Mouse (Mus musculus): ENCODE data around the gene Ipcef1.
"Not testable (repeated sequence)": the region's sequence is repeated elsewhere in the genome, so short reads cannot be mapped to it uniquely, and the experiment has no call there.

The Ipcef1 gene

GRCm38 (mm10) chr10:7035547-7035946 lies 16.7 kb downstream of the Ipcef1 start:
- DNase-seq (ENCODE audit: low spot score): no peak

GRCm38 (mm10) chr10:7033459-7033858 lies 18.8 kb downstream of the Ipcef1 start:
- no peak for DNase-seq (ENCODE audit: low spot score)

GRCm38 (mm10) chr10:7025028-7025427 lies 27.2 kb downstream of the Ipcef1 start:
- no peak for DNase-seq (ENCODE audit: low spot score)

GRCm38 (mm10) chr10:7020551-7020950 lies 31.7 kb downstream of the Ipcef1 start:
- DNase-seq (ENCODE audit: low spot score): no peak

- no peak for DNase-seq (ENCODE audit: low spot score)
Observed at GRCm38 (mm10) chr10:7019781-7020386, 32.4 kb downstream of the Ipcef1 start.

- DNase-seq (ENCODE audit: low spot score): no peak
Observed at GRCm38 (mm10) chr10:7015199-7015598, 37.1 kb downstream of the Ipcef1 start.

- no peak for DNase-seq (ENCODE audit: low spot score)
Observed at GRCm38 (mm10) chr10:7010543-7010942, 41.7 kb downstream of the Ipcef1 start.

GRCm38 (mm10) chr10:7004980-7005538 lies 47.2 kb downstream of the Ipcef1 start:
- DNase-seq (ENCODE audit: low spot score): no peak

GRCm38 (mm10) chr10:7003898-7004297 lies 48.4 kb downstream of the Ipcef1 start:
- DNase-seq (ENCODE audit: low spot score): not testable (repeated sequence)

- no peak for DNase-seq (ENCODE audit: low spot score)
Observed at GRCm38 (mm10) chr10:6999355-6999754, 52.9 kb downstream of the Ipcef1 start.

- DNase-seq (ENCODE audit: low spot score): no peak
Observed at GRCm38 (mm10) chr10:6998576-6999250, 53.6 kb downstream of the Ipcef1 start.

GRCm38 (mm10) chr10:6996895-6997294 lies 55.4 kb downstream of the Ipcef1 start:
- DNase-seq (ENCODE audit: low spot score): no peak

- DNase-seq (ENCODE audit: low spot score): no peak
Observed at GRCm38 (mm10) chr10:6988555-6988954, 63.7 kb downstream of the Ipcef1 start.

GRCm38 (mm10) chr10:6987399-6988098 lies 64.7 kb downstream of the Ipcef1 start:
- DNase-seq (ENCODE audit: low spot score): no peak

- no peak for DNase-seq (ENCODE audit: low spot score)
Observed at GRCm38 (mm10) chr10:6986246-6986645, 66.0 kb downstream of the Ipcef1 start.

- DNase-seq (ENCODE audit: low spot score): no peak
Observed at GRCm38 (mm10) chr10:6983431-6983830, 68.8 kb downstream of the Ipcef1 start.

GRCm38 (mm10) chr10:6982751-6983151 lies 69.5 kb downstream of the Ipcef1 start:
- DNase-seq (ENCODE audit: low spot score): no peak

- DNase-seq (ENCODE audit: low spot score): peak; percentile 7
Observed at GRCm38 (mm10) chr10:6980236-6980635, 72.0 kb downstream of the Ipcef1 start.

- no peak for DNase-seq (ENCODE audit: low spot score)
Observed at GRCm38 (mm10) chr10:6979789-6980188, 72.5 kb downstream of the Ipcef1 start.

GRCm38 (mm10) chr10:6979216-6979615 lies 73.1 kb downstream of the Ipcef1 start:
- peak; percentile 9 for DNase-seq (ENCODE audit: low spot score)

GRCm38 (mm10) chr10:6978733-6979132 lies 73.5 kb downstream of the Ipcef1 start:
- DNase-seq (ENCODE audit: low spot score): no peak

- DNase-seq (ENCODE audit: low spot score): no peak
Observed at GRCm38 (mm10) chr10:6977843-6978242, 74.4 kb downstream of the Ipcef1 start.

- DNase-seq (ENCODE audit: low spot score): no peak
Observed at GRCm38 (mm10) chr10:6968334-6968733, 83.9 kb downstream of the Ipcef1 start.

Data from layer of hippocampus, adult 11-12 months (tissue).